Mouse (Mus musculus) right cerebral cortex, postnatal 4 days (tissue): ENCODE data around the gene Ankra2.

ENCODE experiments used
- DNase-seq: peaks from one replicate; pipeline ENCODE4 v3.0.0-alpha.2; 2022

Ankra2 gene

DNA sequence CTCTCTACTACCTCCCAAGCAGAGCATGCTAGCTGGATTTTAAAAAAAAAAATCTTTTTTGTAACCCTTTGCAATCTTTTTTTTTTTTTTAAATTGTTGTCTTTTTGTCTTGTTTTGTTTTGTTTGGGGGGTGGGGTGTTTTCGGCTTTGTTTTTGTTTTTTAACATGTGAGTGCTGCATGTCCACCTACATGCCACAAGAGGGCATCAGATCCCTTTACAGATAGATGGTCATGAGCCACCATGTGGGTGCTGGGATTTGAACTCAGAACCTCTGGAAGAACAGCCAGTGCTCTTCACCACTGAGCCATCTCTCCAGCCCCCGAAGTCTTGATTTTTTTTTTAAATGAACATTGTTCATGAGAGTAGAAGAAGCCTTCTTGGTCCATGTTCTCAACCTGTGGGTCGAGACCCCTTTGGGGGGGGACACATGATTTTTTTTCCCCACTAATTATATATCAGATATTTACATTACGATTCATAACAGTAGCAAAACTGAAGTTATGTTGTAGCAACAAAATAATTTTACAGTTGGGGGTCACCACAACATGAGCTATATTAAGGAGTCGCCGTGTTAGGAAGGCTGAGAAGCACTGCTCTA is 35.1 kb downstream of the Ankra2 start:
- no peak for DNase-seq

DNA sequence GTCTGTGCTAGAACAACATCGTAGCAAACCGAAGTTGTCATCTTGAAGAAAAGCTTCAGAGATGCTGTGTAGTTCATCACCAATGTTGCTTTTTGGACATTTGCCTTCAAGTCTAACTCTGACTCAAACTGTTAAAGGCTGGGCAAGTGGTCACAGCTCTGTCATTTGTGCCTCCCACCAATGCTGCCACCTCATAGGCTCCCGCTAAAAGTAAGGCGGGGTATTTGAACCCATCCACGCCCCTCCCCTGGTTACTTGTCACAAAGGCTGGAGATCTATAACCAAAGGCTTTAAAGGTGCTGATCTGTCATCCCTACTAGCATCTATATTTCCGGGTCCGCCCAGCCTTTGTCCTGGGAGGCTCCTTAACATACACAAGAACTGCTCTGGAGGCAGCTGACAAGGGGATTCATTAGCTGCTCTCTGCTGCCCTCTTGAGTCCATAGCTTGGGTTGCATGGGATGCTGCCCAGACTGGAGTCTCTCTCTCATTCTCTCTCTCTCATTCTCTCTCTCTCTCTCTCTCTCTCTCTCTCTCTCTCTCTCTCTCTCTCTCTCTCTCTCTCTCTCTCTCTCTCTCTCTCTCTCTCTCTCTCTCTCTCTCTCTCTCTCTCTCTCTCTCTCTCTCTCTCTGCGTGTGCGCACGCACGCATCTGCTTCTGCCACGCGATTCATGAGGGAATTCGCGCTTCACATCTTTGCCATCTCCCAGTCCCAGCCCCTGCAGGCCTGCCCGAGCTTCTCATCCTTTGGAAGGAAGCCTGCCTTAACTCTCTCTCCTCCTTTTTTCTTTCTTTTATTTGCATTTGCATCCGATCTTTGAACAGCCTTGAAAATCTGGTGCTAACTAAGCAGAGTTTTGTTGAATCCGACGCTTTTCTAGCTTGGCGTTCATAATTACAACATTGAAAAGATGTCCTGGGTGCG is 36.2 kb downstream of the Ankra2 start:
- DNase-seq: peak; percentile 79

DNA sequence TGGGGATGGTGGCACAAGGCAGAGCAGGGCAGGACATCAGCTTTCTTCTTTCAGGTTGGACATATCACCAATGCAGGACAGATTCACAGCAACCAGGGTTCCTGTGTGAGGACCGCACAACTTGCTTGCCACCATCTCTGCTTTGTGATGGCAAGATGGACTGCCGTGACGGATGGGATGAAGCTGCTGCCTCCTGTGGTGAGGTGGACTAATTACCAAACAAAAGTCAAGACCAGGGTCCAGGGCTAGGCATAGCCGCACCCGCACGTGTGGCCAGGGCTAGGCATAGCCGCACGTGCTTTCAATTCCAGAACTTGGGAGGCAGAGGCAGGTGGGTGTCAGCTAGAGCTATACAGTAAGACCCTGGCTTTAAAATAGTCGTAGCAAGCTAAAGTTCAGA is 42.4 kb downstream of the Ankra2 start:
- DNase-seq: no peak

DNA sequence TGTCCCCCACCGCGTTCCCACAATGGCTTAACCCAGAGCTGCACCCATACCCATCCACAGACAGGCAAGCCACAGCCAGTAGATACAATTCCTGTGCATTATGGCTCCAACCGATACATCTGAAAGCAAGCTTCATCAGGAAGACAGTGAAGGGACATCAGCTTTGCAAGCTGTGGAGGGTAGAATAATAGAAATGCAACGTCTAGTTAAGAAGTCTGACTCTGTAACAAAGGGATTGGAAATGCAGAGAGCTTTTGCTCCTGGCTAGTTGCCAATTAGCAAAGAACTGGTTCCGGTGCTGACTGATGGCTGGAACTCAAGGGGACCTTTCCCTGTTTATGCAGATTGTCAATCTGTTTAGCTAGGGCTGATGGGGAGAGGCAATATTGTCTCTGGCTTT is 43.5 kb downstream of the Ankra2 start:
- no peak for DNase-seq

DNA sequence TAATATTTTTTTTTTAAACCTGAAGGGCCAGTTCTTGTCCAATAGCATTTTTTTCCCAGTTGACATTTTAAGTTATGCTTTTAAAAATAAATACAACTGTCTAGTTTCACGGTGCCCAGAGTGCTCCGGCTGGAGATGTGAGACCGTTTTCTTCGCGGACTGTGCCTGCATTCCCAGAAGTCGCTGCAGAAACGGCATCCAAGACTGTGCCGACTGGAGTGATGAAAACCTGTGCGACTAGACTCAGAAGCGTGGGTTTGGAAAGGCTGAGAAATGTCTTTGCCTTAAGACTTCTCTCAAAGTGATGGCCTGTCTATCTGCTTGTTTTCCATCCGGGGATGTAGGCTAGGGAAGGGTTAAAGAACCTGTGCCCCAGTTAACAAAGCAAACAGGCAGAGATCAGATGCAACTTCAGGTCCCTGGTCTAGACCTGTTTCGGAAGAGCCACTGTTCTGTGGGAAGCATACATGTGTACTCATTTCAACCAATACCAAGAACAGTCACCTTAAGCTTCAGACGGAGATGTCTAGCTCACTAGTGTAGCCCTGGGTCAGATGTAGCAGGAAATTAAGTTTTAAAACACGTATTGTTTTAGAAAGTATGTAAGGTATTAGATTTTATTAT is 44.1 kb downstream of the Ankra2 start:
- DNase-seq: no peak

DNA sequence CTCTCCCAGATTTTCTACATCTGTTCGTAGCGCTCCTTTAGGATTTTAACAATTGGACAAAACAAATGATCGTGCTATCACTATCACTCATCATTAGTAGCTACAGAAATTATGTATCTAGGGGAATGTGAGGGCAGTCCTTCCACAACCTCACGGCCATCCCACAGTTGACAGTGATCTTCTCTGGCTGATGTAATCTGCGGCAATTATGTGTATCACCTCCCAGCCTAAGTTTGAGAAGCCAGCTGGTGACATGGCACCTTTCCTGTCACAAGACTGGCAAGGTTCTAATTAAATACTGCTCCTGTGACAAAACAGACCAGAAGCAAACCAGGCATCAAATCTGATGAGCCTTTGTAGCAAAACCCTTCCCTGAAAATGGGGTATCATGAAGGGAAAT is 45.1 kb downstream of the Ankra2 start:
- no peak for DNase-seq

DNA sequence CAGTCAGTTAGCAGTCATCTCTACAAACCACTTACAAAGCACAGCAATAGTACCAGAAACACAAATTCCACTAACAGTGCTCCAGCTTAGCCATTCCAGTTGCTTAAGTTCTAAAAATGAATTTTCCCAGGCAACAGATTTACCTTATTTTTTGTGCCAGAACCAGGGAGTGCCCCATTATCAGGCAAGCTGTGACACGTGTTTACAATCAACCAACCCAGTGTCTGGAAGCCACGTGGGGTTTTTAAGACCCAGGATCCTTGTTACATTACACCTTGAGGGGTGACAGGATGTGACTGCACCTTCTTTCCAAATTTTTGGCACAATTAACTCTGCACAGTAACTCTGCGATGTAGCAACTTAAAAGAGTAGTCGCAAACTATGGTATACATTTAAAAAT is 45.9 kb downstream of the Ankra2 start:
- DNase-seq: no peak

DNA sequence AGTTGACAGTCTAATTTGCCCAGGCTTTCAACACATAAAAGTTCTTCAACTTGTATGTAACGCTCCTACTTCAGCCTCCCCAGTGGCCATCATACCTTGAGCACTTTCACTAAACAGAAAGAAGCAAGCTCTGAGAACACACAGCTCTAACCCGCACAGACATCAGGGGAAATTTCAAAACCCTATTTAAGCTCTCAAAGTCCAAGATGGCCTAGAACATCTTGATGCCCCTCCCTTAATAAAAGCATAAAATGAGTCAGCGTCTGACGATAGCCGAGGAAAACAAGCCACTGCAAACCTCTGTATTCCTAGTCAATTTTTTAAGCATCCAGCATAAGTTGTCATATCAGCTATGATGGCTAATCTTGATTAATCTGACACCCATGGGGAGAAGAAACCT is 48.7 kb downstream of the Ankra2 start:
- DNase-seq: no peak

DNA sequence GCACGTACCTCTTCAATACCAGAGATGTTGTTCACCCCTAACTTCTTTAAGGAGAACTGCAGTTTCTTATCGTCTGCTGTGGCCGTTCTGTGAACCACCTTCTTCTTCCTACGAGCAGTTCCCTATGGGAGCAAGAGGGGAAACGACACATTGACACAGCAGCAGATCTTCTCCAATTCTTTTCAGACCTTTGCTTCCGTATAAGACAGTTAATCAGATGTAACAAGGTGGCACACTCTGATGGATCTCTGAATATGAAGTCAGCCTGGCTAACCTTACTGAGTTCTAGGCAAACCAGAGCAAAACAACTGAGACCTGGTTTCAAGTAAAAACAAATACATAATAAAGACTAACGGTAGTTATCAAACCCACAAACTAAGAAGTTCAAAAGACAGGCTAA is 50.8 kb downstream of the Ankra2 start:
- DNase-seq: no peak

DNA sequence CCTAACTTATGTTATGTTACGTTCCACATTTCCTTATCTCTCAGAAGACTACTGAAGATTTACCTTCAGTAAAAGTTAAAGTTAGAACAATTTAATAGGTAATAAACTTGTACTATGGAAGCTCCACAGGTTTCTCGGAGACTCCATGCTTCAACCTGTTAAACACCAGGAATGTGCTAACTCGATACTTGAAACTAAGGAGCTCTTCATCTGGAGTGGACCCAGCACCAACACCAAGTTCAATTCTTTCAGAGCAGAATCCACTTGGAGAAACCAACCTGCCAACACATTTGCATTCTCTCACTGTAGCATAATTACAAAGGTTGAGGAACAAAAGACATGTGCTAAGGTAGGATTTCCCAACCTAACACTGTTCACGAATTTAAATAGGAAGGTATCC is 52.2 kb downstream of the Ankra2 start:
- no peak for DNase-seq

DNA sequence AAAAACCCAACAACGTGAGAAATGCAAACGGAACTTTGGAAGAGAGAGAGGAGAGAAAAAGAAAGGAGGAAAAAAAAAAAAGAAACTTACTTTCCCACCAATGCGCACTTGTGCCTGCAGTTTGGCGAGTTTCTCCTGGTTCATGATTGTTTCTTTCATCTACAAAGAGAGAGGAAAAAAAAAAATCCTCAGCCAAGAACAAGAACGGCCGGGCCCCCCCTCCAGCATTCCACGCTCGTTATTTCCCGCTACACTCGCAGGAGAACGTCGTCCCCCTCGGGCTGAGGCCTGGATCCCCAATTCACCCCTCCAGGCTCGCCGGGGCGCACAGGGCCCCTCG is 53.2 kb downstream of the Ankra2 start:
- DNase-seq: no peak

DNA sequence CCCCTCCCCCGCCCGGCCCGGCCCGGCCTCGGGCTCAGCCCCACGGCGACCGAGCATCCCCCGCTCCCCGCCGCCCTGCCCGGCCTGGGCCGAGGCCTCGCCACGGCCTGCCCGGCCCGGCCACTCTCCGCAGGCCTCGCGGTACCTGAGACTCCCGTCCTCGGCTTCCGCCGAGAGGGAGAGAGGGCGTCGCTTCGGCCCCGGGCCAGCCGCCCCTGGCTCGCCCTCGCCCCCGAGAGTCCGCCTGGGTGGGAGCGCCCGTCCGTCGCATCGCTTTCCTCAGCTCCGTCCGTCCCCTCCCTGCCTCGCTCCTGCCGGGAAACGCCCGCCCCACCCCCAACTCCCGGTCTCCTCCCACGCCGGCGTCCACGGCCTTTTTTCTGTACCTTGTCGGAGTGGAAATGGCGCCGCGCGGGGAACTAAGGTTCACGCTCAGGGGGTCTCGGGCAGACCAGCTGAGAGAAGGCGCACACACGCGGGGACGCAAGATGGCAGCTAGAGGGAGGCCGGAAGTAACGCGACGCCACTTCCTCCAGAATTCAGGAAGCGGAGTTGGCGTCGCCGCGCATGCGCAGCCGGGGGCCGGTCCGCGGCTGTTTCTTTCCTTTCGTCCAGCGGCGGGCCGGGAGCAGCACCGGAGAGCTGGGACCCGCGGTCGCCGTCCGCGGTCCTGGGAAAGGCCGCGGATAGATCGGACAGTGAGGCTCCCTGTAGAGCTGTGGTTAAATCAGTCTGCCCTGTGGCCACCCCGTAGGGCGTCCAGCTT is 53.8 kb downstream of the Ankra2 start, which contains the start of gene Btf3:
Btf3 (minus strand) TSS at position 527 of the 766 bp plus-strand sequence.
- peak; percentile 93 for DNase-seq

DNA sequence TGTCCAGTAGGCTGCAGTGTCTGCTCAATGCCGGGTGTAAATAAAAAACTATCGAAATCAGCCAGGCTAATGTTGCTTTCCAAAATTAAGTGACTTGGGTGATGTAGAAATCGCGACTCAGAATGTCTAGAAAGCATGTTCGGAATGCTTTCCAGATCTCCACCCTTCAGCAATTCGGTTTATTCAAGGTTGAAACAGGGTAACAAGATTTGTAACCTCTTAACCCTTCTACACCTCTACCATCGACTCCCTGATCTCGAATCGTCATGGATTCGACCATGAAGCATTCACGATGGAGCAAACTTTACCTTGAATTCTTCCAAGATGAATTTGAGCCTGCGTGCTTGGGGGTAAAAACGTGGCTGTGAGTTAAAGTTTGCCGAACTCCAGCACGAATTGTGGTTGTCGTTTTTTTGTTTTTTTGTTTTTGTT is 54.4 kb downstream of the Ankra2 start:
- no peak for DNase-seq

DNA sequence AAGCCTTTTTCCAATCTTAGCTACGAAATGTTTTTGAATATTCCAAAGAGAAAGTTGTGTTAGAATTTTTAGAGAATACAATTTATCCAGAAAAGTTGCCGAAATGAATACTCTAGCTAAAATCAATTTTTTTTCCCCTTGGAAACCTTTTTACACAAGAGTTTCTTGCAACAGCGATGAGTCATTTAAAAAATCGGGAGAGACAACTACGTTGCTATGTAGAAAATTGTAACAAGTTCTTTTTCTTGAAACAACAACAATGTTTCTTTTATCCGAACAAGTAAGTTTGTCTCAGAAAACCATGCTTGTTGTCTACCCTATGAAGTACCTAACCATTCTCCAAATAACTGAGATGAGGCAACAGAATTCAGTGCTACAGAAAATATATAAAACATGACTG is 55.0 kb downstream of the Ankra2 start:
- no peak for DNase-seq
